Mouse (Mus musculus): ENCODE measurements around the gene Tpm3. TPM values are rescaled to one million over a fixed set of nuclear protein-coding genes. Genes with fewer than 3 reads are reported as not detected.

The Tpm3 gene
- 9.6 and 11.8 TPM in 2 replicates for polyA plus RNA-seq (2012)

DNA sequence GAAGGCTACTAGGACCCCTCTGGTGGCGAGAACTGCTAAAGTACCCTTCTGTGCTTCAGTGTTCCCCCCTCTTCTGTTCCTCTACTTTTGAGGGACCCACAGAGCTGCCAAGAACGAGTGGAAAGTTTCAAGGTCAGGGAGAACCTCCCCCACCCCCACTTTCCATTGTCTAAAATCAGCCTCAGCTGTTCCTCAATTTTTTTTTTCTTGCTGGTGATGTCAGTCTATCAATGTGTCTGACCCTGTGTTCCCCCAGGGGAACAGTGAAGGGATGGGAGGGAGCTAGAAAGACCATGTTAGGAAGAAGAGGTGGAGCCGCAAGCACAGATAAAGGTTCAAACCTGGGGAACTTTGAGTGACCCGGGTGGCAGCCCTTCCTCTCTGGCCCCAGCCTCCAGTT is at the start of gene Tpm3:
Gene Tpm3 (plus strand): TSS at position 356 of the 400 bp plus-strand sequence.
- H3K4me3 ChIP-seq (replicated peaks), result no peak within 1 kb of the TSS
- H3K4me1 ChIP-seq (ENCODE audit: control insufficient read depth), result peaks cover 4% of the 10 kb centered on the region
- peaks cover 9% of the 10 kb centered on the region; the same call in 1 of the 2 replicates for H3K27me3 ChIP-seq (ENCODE audit: control insufficient read depth)

DNA sequence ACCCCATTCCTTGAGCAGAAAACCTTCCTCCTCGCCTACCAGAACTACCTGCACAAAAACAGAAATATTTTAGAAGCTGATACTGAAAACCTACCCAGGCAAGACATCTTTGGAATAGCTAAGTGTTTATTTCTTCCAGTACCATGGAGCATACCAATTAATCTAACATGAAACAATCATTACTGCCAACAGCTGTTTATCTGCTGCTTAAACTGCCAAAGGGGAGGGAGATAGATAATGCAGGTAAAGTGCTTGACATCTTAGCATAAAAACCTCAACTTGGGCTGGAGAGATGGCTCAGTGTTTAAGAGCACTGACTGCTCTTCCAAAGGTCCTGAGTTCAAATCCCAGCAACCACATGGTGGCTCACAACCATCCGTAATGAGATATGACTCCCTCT is 37.8 kb upstream of the Tpm3 start:
- peaks cover 97% of the 10 kb centered on the region for H3K36me3 ChIP-seq (ENCODE audit: control insufficient read depth)

More for the DNA sequence above, at the start of gene Tpm3:
- no peaks in the 10 kb centered on the region for H3K36me3 ChIP-seq (ENCODE audit: control insufficient read depth)
- TF ChIP-seq GATA1 (IDR thresholded peaks at IDR 0.05; ENCODE audit: low read length), result no peak
- TF ChIP-seq TAL1 (IDR thresholded peaks at IDR 0.05; ENCODE audit: low read length), result no peak
- H3K9me3 ChIP-seq (ENCODE audit: control insufficient read depth, low read length), result no peaks in the 10 kb centered on the region

DNA sequence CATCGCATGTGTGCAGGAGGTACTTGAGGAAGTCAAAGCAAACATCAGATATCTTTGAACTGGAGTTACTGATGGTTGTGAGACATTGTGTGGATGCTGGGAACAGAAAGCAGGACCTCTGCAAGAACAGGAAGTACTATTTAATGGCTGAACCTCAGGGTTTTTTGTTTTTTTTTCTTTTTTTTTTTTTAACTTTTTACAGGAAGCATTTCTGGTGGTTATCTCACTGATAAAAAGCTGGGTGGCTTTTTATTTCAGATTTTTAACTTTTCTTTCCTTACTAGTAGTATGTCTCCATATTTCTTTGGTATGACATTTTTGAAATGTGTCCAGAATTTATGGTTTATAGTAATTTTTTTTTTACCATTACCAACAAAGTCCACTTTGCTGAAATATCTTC is 36.2 kb upstream of the Tpm3 start:
- H3K9me3 ChIP-seq (ENCODE audit: control insufficient read depth, low read length), result no peaks in the 10 kb centered on the region
- H3K27me3 ChIP-seq (ENCODE audit: control insufficient read depth), result no peaks in the 10 kb centered on the region
- H3K4me1 ChIP-seq (ENCODE audit: control insufficient read depth), result no peaks in the 10 kb centered on the region; the same call in 1 of the 2 replicates
- peaks cover 97% of the 10 kb centered on the region for H3K36me3 ChIP-seq (ENCODE audit: control insufficient read depth)
- no peak for TF ChIP-seq TAL1 (IDR thresholded peaks at IDR 0.05; ENCODE audit: low read length)
- no peak for TF ChIP-seq GATA1 (IDR thresholded peaks at IDR 0.05; ENCODE audit: low read length)
- H3K4me3 ChIP-seq (replicated peaks), result no peak overlapping the region

More for the DNA sequence above, 37.8 kb upstream of the Tpm3 start:
- no peaks in the 10 kb centered on the region; the same call in 1 of the 2 replicates for H3K4me1 ChIP-seq (ENCODE audit: control insufficient read depth)
- H3K27me3 ChIP-seq (ENCODE audit: control insufficient read depth), result no peaks in the 10 kb centered on the region
- no peaks in the 10 kb centered on the region for H3K9me3 ChIP-seq (ENCODE audit: control insufficient read depth, low read length)
- no peak for TF ChIP-seq GATA1 (IDR thresholded peaks at IDR 0.05; ENCODE audit: low read length)
- no peak for TF ChIP-seq TAL1 (IDR thresholded peaks at IDR 0.05; ENCODE audit: low read length)
- H3K4me3 ChIP-seq (replicated peaks), result no peak overlapping the region

DNA sequence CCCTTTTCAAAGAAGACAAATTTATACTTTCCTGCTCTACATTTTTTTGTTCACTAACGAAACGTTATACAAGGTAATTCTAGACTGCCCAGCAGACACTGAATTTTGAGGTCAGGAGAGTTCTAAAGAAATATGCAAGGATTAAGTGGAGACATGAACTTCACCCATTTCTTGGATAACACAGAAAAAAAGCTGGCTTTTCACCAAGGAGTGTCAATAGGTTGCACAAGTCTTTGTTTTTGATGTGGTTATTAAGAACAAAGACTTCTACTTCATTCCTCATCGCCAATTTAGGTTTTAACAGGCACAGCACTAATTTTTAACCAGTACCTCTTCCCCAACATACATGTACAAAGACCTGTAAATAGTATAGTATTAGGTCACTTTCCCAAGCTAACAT is 22.8 kb upstream of the Tpm3 start:
- H3K27me3 ChIP-seq (ENCODE audit: control insufficient read depth), result no peaks in the 10 kb centered on the region
- H3K9me3 ChIP-seq (ENCODE audit: control insufficient read depth, low read length), result no peaks in the 10 kb centered on the region
- TF ChIP-seq TAL1 (IDR thresholded peaks at IDR 0.05; ENCODE audit: low read length), result no peak
- no peak overlapping the region for H3K4me3 ChIP-seq (replicated peaks)
- peaks cover 48% of the 10 kb centered on the region for H3K36me3 ChIP-seq (ENCODE audit: control insufficient read depth)
- H3K4me1 ChIP-seq (ENCODE audit: control insufficient read depth), result peaks cover 36% of the 10 kb centered on the region

DNA sequence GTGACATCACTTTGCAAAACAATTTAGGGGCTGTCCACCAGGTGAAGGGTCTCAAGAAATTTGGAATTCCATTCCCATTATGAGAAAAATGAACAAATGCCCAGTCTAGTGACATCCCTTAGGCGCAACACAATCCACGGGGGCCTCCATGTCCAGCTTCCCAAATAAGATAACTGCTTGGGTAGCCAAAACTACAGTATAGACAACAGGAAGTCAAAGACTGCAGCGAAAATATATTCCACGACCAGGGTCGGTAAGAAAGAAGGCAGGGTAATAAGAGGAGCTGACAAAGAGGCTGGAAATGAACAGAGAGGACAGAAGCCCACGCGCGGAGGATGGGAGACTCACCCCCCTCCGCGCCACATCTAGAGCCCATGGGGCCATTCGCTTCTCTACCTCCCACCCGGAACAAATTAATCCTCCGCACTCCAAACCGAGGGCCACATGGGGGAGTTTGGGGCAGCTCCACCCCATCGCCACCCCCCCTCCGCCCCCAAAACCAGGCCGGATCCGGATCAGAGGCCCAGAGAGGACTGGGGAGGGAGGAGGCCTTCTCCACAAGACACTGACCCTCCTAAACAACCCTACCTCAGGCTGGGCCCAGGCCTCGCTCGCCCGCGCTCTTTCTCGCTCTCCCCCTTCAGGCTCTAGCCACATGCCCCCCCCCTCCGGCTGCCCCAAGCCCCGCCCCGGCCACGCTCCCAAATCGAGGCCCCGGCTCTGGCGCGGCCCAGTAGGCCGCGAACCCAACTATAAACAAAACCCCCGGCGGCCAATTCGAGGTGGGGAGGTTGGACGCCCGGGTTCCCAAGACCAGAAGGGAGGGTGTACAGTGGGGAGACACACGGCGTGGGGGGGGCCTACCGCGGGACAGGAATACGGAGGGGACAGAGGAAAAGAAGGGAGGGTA is 20.8 kb upstream of the Tpm3 start, which contains the start of gene 4933434E20Rik:
Gene 4933434E20Rik (plus strand): TSS at position 196 of the 910 bp plus-strand sequence.
- Histone ChIP-seq H3K4me3 (replicated peaks) (peak within 1 kb of the TSS; percentile 93), H3K9me3 (ENCODE audit: control insufficient read depth, low read length) (no peaks in the 10 kb centered on the region), H3K4me1 (ENCODE audit: control insufficient read depth) (peaks cover 41% of the 10 kb centered on the region), H3K36me3 (ENCODE audit: control insufficient read depth) (peaks cover 49% of the 10 kb centered on the region), H3K27me3 (ENCODE audit: control insufficient read depth) (no peaks in the 10 kb centered on the region)
- TF ChIP-seq GATA1 (IDR thresholded peaks at IDR 0.05; ENCODE audit: low read length) (no peak), TAL1 (IDR thresholded peaks at IDR 0.05; ENCODE audit: low read length) (no peak)

DNA sequence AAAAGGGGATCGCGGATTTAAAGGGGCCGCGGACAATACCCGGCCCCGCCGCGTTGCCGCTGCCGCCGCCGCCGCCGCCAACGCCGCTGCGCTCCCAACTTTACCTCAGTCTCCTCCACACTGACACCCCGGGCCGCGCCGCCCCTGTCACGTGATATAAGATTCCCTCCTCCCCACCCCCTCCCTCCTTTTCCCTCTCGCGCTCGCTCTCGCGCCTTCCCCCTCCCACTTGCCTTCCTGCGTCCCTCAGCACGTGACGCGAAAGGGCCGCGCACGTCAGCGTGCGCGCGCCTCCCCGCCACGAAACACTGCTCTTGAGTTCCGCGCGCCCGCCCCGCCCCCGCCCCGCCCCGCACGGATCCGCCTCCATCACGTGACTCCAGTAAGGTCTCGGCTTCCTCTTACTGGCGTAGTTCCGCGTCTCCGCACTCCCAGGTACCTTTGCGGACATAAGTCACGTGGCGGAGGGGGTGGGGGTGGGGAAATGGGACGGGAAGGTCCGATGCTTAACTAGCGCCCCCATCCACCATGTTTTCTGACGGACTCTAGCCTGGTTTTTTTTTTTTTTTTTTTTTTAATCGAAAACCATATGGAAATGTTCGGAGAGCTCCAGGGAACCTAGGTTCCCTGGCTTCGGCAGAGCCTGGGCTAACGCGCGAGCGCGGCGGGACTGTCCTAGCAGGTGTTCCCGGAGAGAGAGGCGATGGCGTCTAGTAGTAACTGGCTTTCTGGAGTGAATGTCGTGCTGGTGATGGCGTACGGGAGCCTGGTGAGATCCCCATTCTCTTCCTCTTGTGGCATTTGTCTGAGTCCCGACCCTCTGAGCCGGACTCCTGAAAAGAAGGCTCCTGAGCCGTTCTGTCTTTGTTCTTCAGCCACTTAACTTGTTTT is 19.9 kb upstream of the Tpm3 start, which contains the start of gene Ubap2l:
Gene Ubap2l (minus strand): TSS at position 278 of the 891 bp plus-strand sequence.
- no peaks in the 10 kb centered on the region for H3K9me3 ChIP-seq (ENCODE audit: control insufficient read depth, low read length)
- peaks cover 49% of the 10 kb centered on the region for H3K36me3 ChIP-seq (ENCODE audit: control insufficient read depth)
- peaks cover 41% of the 10 kb centered on the region for H3K4me1 ChIP-seq (ENCODE audit: control insufficient read depth)
- TF ChIP-seq GATA1 (IDR thresholded peaks at IDR 0.05; ENCODE audit: low read length) (no peak), TAL1 (IDR thresholded peaks at IDR 0.05; ENCODE audit: low read length) (no peak)
- H3K4me3 ChIP-seq (replicated peaks), result peak within 1 kb of the TSS; percentile 93
- H3K27me3 ChIP-seq (ENCODE audit: control insufficient read depth), result no peaks in the 10 kb centered on the region

DNA sequence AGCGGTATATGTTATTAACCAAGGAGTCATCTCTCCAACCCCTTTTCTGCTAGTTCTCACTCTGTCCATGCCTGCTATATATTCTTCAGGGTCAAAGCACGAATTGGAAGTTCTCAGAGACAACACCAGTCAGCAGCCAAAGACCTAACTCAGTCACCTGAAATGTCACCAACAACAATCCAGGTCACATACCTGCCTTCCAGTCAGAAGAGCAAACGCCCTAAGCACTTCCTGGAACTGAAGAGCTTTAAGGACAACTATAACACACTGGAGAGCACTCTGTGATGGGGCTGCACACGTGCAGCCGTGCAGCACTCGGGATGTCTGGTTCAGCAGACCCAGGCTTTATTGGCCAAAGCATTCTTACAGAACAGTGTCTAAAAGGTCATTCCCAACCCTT is 10.9 kb upstream of the Tpm3 start:
- H3K36me3 ChIP-seq (ENCODE audit: control insufficient read depth), result peaks cover 73% of the 10 kb centered on the region
- TF ChIP-seq GATA1 (IDR thresholded peaks at IDR 0.05; ENCODE audit: low read length), result no peak
- no peak for TF ChIP-seq TAL1 (IDR thresholded peaks at IDR 0.05; ENCODE audit: low read length)
- H3K27me3 ChIP-seq (ENCODE audit: control insufficient read depth), result no peaks in the 10 kb centered on the region
- H3K9me3 ChIP-seq (ENCODE audit: control insufficient read depth, low read length), result no peaks in the 10 kb centered on the region
- H3K4me3 ChIP-seq (replicated peaks), result no peak overlapping the region
- no peaks in the 10 kb centered on the region for H3K4me1 ChIP-seq (ENCODE audit: control insufficient read depth)

DNA sequence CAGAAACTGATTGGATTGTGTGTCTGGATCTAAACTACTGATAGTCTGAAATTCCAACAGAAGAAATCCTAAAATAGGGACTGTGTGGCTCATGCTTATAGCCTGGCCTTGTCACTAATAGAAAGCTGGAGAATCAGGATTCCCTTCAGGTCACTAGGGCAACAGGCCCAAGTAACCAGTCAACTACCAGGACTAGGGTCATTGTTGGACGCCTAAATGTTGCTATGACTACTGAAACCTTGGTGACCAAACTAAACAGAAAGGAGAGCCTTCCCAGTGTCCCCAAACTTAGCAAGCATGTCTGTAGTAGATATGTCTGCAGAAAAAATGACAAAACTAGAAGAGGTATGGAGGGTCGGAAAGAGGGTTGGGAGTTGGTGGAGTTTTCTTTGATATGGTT is 9.9 kb upstream of the Tpm3 start:
- peaks cover 63% of the 10 kb centered on the region for H3K36me3 ChIP-seq (ENCODE audit: control insufficient read depth)
- no peaks in the 10 kb centered on the region for H3K27me3 ChIP-seq (ENCODE audit: control insufficient read depth)
- H3K4me3 ChIP-seq (replicated peaks), result no peak overlapping the region
- no peaks in the 10 kb centered on the region for H3K4me1 ChIP-seq (ENCODE audit: control insufficient read depth)
- H3K9me3 ChIP-seq (ENCODE audit: control insufficient read depth, low read length), result no peaks in the 10 kb centered on the region
- TF ChIP-seq GATA1 (IDR thresholded peaks at IDR 0.05; ENCODE audit: low read length) (no peak), TAL1 (IDR thresholded peaks at IDR 0.05; ENCODE audit: low read length) (no peak)

DNA sequence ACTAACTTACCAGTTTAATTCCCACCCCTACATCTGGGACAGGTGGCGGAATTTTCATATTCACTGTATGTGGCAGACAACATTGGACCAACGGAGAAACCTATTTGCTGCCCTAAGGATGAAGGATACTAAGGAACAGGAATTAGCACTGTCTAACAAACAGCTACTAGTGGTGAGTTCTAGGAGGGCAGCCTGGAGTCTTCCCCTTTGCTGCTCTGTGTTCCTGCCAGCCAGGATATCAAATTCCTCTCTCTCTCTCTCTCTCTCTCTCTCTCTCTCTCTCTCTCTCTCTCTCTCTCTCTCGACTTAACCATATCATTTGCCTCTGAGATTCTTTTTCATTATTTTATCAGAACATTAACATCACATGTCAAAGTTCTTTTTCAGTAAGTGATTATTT is 8.1 kb upstream of the Tpm3 start:
- peaks cover 52% of the 10 kb centered on the region for H3K36me3 ChIP-seq (ENCODE audit: control insufficient read depth)
- H3K27me3 ChIP-seq (ENCODE audit: control insufficient read depth), result no peaks in the 10 kb centered on the region
- H3K4me1 ChIP-seq (ENCODE audit: control insufficient read depth), result no peaks in the 10 kb centered on the region
- no peaks in the 10 kb centered on the region for H3K9me3 ChIP-seq (ENCODE audit: control insufficient read depth, low read length)
- TF ChIP-seq GATA1 (IDR thresholded peaks at IDR 0.05; ENCODE audit: low read length) (no peak), TAL1 (IDR thresholded peaks at IDR 0.05; ENCODE audit: low read length) (no peak)
- H3K4me3 ChIP-seq (replicated peaks), result no peak overlapping the region
